Mouse (Mus musculus) lung, postnatal 14 days (tissue): ENCODE measurements at regions not wholly inside any gene's neighbourhood (a gene's known extent, or its start where the extent isn't known, plus 50 kb on each side); places are given as distances from the start of the nearest gene placed in this dataset.

ENCODE experiments used
- DNase-seq: peaks from one replicate; pipeline ENCODE4 v3.0.0; 2021

GRCm38 (mm10) chr1:61050346-61050745 is 72.6 kb downstream of the Icos start:
- no peak for DNase-seq

GRCm38 (mm10) chr1:61053676-61054075 is 75.9 kb downstream of the Icos start:
- no peak for DNase-seq

- DNase-seq = no peak
These were observed 76.7 kb downstream of the Icos start for GRCm38 (mm10) chr1:61054391-61054790.

- DNase-seq = peak; percentile 64
These were observed 77.4 kb downstream of the Icos start for GRCm38 (mm10) chr1:61055176-61055575.

- DNase-seq = no peak
These were observed 82.3 kb downstream of the Icos start for GRCm38 (mm10) chr1:61059910-61060536.

GRCm38 (mm10) chr1:61061892-61062460 is 84.2 kb downstream of the Icos start:
- DNase-seq = no peak

- no peak for DNase-seq
These were observed 90.4 kb downstream of the Icos start for GRCm38 (mm10) chr1:61068112-61068511.

GRCm38 (mm10) chr1:61074127-61074526 is 96.4 kb downstream of the Icos start:
- no peak for DNase-seq

- DNase-seq = no peak
These were observed 97.6 kb downstream of the Icos start for GRCm38 (mm10) chr1:61075335-61075734.

- DNase-seq = no peak
These were observed 107.0 kb downstream of the Icos start for GRCm38 (mm10) chr1:61084732-61085131.

GRCm38 (mm10) chr1:61086811-61087210 is 109.1 kb downstream of the Icos start:
- DNase-seq = no peak

GRCm38 (mm10) chr1:61090801-61091200 is 113.1 kb downstream of the Icos start:
- DNase-seq = no peak

GRCm38 (mm10) chr1:61095481-61096165 is 117.9 kb downstream of the Icos start:
- DNase-seq = no peak

GRCm38 (mm10) chr1:61099341-61099740 is 121.6 kb downstream of the Icos start:
- no peak for DNase-seq

- DNase-seq = peak; percentile 32
These were observed 124.0 kb downstream of the Icos start for GRCm38 (mm10) chr1:61101679-61102078.

- DNase-seq = no peak
These were observed 124.6 kb downstream of the Icos start for GRCm38 (mm10) chr1:61102346-61102745.

GRCm38 (mm10) chr1:61103581-61103980 is 125.9 kb downstream of the Icos start:
- DNase-seq = no peak

GRCm38 (mm10) chr1:61111731-61112309 is 134.1 kb downstream of the Icos start:
- no peak for DNase-seq

GRCm38 (mm10) chr1:61117535-61117934 is 139.8 kb downstream of the Icos start:
- no peak for DNase-seq

- no peak for DNase-seq
These were observed 140.3 kb downstream of the Icos start for GRCm38 (mm10) chr1:61118071-61118470.

- no peak for DNase-seq
These were observed 143.8 kb downstream of the Icos start for GRCm38 (mm10) chr1:61121480-61121879.

GRCm38 (mm10) chr1:61125127-61125526 is 147.4 kb downstream of the Icos start:
- no peak for DNase-seq

- DNase-seq = no peak
These were observed 158.1 kb downstream of the Icos start for GRCm38 (mm10) chr1:61135597-61136545.
